Mouse (Mus musculus) natural killer cell, adult 2 months (primary cell): ENCODE data around the gene Hist2h4.
"Not testable (repeated sequence)": the region's sequence is repeated elsewhere in the genome, so short reads cannot be mapped to it uniquely, and the experiment has no call there.

ENCODE experiments used
- DNase-seq, 2 experiments: peaks; one replicate each; pipeline ENCODE4 v3.0.0; 2022; ENCODE audit warnings: low spot score in 2 of 2

Gene Hist2h4

DNA sequence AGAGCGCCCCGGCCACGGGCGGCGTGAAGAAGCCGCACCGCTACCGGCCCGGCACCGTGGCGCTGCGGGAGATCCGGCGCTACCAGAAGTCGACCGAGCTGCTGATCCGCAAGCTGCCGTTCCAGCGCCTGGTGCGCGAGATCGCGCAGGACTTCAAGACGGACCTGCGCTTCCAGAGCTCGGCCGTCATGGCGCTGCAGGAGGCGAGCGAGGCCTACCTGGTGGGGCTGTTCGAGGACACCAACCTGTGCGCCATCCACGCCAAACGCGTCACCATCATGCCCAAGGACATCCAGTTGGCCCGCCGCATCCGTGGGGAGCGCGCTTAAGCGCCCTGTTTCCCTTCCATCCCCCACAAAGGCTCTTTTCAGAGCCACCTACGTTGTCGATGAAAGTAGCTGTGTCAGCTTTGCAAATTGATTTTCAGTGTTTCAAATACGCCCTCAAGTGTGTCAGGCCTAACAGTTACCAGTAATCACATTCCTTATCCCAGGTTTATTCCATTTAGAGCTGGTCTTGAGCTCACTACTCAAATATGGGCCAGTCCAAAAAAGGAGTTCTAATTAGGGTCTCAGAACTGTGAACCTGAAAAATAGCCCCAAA, 5.8 kb upstream of the Hist2h4 start:
- peak in 1 of 2 experiments; percentile 32 for DNase-seq

DNA sequence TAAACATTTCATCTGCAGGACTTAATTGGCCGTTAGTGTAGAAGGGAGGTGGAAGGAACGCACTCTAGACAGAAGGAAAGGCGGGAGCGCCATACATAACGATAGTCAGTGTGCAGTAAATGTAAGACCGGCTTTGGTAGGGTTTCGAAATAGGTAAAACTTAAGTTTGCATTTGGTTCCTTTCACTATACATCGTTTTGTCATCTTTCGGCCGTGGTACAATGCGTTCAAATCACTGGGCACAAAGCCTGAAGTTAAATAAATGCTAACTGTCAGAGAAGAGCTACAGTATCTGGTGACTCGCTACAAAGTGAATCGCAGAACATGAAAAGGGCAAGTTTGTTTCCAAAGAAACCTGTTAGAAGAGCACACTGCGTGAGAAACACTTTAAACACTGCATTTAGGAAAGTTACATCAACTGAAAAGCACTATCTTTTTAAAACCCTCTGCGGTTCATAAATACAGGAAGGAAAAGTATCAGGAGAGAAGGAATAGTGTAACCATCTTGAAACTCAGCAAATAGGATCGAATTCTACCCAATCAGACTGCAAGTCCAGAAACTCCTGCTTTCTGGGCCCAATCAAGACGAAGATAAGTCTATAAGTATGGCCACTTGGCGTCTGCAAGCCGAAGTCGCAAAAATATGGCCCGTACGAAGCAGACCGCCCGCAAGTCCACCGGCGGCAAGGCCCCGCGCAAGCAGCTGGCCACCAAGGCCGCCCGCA, 5.1 kb upstream of the Hist2h4 start, which contains the start of gene Hist2h3b:
Hist2h3b (plus strand) TSS at position 604 of the 725 bp plus-strand sequence.
- peak; percentile 77 to 79 for DNase-seq

GRCm38 (mm10) chr3:96267541-96267940, 4.4 kb upstream of the Hist2h4 start:
- DNase-seq = no peak

GRCm38 (mm10) chr3:96266132-96266710, 3.1 kb upstream of the Hist2h4 start:
- no peak for DNase-seq

GRCm38 (mm10) chr3:96264404-96264949, 1.4 kb upstream of the Hist2h4 start:
- DNase-seq = no peak

DNA sequence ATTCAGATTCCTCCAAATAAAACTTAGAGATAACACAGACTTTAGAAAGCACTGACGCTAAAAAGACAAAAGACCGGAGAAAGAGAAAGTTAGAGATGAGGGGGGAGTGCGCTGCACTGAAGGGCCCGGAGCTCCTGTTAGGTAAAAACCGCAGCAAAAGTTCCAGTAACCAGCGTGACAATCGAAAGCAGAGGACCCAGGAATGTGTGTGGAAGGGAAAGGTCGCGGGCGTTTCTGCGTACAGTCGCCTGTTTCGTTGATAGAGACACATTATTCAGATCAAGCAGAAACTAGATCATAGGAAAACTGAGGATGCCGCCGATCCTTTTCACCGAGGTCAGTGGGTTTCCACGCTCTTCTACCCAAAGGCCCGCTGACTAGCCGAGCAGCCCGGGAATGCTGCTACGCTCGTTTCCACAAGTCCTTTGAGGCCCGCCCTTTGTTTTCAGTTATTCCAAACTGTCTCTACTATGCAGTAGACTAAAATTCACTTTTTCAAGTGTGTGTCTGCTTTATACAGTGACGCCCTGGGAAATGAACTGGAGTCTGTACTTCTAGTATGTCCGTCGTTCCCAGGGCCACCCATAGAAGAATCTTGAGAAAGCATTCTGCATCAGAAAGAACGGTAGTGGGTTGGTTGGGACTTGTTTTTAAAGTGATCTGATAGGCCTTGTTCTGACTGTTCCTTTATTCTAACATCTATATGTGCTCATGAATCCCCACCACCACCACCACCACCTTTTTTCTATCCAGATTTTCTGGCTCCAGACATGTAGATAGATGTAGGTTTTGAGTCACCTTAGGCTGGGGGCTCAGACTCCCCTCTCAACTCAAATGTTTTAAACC, 670 bp upstream of the Hist2h4 start:
- DNase-seq = no peak

DNA sequence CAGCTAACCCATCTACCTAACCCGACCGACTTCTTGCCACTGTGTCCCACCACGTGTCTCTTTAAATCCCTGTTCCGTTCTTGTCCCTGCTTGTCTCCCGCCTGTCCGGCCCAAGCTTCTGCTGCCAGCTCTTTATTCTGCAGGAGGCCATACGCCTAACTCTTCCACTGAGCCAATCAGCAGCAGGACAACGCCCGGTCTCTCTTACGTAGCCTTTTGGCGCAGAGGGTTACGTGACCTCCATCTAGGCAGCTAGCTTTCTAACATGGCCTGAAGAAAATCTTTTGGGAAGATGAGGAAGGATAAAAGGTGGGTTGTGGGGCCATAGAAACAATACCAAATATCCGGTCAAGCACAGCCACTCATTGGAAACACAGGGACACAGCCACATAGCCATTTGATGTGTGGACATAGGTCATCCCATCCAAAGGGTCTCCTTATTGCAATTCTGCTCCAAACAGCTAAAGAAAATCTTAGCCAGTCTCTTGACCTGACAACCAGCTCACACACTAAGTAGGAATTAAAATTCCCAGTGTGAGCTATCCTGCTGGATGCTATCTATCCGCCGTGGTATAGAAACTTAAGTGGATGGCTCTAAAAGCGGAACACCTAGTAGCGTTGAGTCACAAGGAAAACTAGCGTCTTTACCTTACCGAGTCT, 765 bp downstream of the Hist2h4 start:
- DNase-seq = peak; percentile 73 to 75

GRCm38 (mm10) chr3:96261623-96262022, 1.5 kb downstream of the Hist2h4 start:
- DNase-seq = no peak

- DNase-seq = no peak
These were observed 2.9 kb downstream of the Hist2h4 start for GRCm38 (mm10) chr3:96260220-96260619.

GRCm38 (mm10) chr3:96257190-96257589, 5.9 kb downstream of the Hist2h4 start:
- no peak for DNase-seq

GRCm38 (mm10) chr3:96255926-96256593, 7.1 kb downstream of the Hist2h4 start:
- no peak for DNase-seq

DNA sequence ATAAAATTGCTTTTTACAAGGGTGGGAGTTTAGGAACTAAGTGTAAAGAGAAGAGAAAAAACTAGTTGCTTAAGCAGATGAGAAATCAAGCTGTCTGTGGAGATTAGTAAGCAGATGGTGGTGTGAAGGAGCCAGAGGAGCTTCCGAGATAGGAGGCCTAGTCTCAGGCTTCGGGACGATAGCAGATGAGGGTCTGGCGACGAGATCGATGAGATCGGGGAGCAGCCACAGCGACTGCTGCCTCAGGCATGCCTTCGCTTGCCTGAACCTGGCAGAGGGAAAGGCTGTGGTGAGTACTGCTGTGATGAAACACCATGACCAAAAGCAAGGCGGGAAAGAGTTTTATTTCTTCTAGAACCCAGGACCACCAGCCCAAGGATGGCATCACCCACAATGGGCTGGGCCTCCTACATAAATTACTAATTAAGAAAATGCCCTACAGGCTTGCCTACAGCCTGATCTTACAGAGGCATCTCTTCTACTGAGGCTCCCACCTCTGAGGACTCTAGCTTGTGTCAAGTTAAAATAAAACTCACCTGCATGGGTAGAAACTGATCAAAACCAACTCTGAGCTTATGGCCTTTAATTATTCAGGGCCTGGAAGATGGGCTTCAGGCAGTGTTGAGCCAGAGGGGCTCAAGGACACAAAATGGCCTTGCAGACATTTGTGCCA, 8.3 kb downstream of the Hist2h4 start:
- no peak for DNase-seq

GRCm38 (mm10) chr3:96251787-96252186, 11.3 kb downstream of the Hist2h4 start:
- DNase-seq = no peak

DNA sequence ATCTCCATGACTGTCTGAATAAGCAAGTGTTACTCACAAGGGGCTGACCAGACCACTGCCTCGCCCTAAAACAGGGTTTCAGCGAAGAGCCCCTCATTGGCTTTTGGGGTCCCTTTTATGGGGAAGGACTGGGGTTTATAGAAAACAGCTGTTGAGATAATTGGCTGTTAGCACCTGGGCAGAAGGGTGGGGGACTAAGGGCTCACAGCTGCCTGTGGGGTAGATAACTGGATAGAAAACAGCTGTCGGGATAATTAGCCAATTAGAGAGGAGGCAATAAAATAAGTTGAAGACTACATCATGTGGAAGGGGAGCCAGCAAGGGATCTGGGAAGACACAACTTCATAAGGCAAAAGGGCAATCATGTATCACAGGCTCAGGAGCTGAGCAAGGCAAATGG, 12.2 kb downstream of the Hist2h4 start:
- DNase-seq = no peak

DNA sequence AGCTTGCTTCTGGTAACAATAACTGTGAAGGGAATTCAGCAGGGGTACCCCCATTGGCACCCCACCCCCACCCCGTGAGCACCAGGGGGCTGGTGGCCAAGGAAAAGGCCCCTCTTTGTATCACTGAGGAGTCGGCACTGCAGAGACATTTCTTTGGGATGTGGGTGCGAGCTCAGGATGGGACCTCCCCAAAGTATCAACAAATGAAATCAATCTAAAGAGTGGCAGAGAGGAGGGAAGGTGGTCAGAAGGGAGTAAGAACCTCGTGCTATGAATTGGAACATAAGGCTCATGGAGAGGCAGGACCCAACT, 14.1 kb downstream of the Hist2h4 start:
- no peak for DNase-seq

- DNase-seq = no peak
These were observed 14.7 kb downstream of the Hist2h4 start for GRCm38 (mm10) chr3:96248141-96249033.

- no peak for DNase-seq
These were observed 15.6 kb downstream of the Hist2h4 start for GRCm38 (mm10) chr3:96247356-96248140.

- DNase-seq = not testable (repeated sequence)
These were observed 16.7 kb downstream of the Hist2h4 start, which contains the start of gene Hist2h3c1 for GRCm38 (mm10) chr3:96246427-96246856. Hist2h3c1 (plus strand) TSS chr3:96246685.
